Mouse (Mus musculus) midbrain, postnatal 0 days (tissue): ENCODE data around the gene Adipoq. TPM values are rescaled to one million over a fixed set of nuclear protein-coding genes. Genes with fewer than 3 reads are reported as not detected.

Experiments used
- ATAC-seq: fragments of 200-750 bp; cut with Nextera tagmentation; 2 replicates; pipeline ENCODE4 v1.8.0; 2017; ENCODE audit warnings: moderate number of reproducible peaks, mild to moderate bottlenecking, moderate TSS enrichment, moderate library complexity; ENCODE audit not compliant: low FRiP score
- DNase-seq: peaks from one replicate; pipeline ENCODE4 v3.0.0-alpha.2; 2015; ENCODE audit warnings: low spot score
- H3K27ac ChIP-seq: fragments of 300-500 bp; sonication (generic); 2 replicates; pipeline ENCODE4 v1.5.1; 2014; ENCODE audit warnings: low read depth, mild to moderate bottlenecking, low read length, mixed read lengths
- H3K27me3 ChIP-seq: fragments of 300-500 bp; sonication (generic); 2 replicates; pipeline ENCODE4 v1.6.1; 2014; ENCODE audit warnings: low read length, control low read depth, mixed read lengths; ENCODE audit not compliant: insufficient read depth
- H3K36me3 ChIP-seq: fragments of 300-500 bp; sonication (generic); 2 replicates; pipeline ENCODE4 v1.6.1; 2014; ENCODE audit warnings: low read length, control low read depth, mixed read lengths; ENCODE audit not compliant: insufficient read depth
- H3K4me1 ChIP-seq: fragments of 300-500 bp; sonication (generic); 2 replicates; pipeline ENCODE4 v1.6.1; 2014; ENCODE audit warnings: mild to moderate bottlenecking, control low read depth, antibody characterized with exemption, low read length, mixed read lengths; ENCODE audit not compliant: insufficient read depth
- H3K4me2 ChIP-seq: fragments of 300-500 bp; sonication (generic); 2 replicates; pipeline ENCODE4 v1.6.1; 2014; ENCODE audit warnings: low read depth, mild to moderate bottlenecking, low read length, mixed read lengths; ENCODE audit not compliant: poor library complexity, severe bottlenecking
- H3K4me3 ChIP-seq: fragments of 300-500 bp; sonication (generic); 2 replicates; pipeline ENCODE4 v1.5.1; 2014; ENCODE audit warnings: low read depth, mild to moderate bottlenecking, low read length, moderate library complexity
- H3K9ac ChIP-seq: fragments of 300-500 bp; sonication (generic); replicated peaks from 2 replicates; pipeline ENCODE4 v1.6.1; 2014; ENCODE audit warnings: mild to moderate bottlenecking, low read length, moderate library complexity, mixed read lengths; ENCODE audit not compliant: poor library complexity, severe bottlenecking
- H3K9me3 ChIP-seq: fragments of 300-500 bp; sonication (generic); 2 replicates; pipeline ENCODE4 v1.6.1; 2016; ENCODE audit warnings: low read length, control low read depth
- CTCF ChIP-seq: IDR thresholded peaks from 2 replicates; pipeline ENCODE4 v1.5.1; 2016; ENCODE audit warnings: antibody characterized with exemption, mild to moderate bottlenecking
- WGBS: fragments of 180-500 bp; shearing (Covaris S2); extraction: QIAGEN DNeasy Blood & Tissue Kit; methylation state at CpG from one replicate; pipeline ENCODE4 v1.1.7; 2014; 5-methylcytosine and 5-hydroxymethylcytosine counted together
- polyA plus RNA-seq: library from polyadenylated mRNA; unstranded; fragments of >200 nt; fragmentation: Nextera tagmentation; extraction: Ambion mirVana; gene quantifications from 2 replicates; pipeline ENCODE4 v1.2.1, GENCODE M21; 2015
- total RNA-seq: library from RNA; depleted of rRNA; stranded (reverse); fragments of >200 nt; gene quantifications from 2 replicates; pipeline ENCODE4 v1.2.3, GENCODE M21; 2014

The Adipoq gene
- total and polyA plus RNA-seq, 2 experiments from 2014 or later, result not detected

DNA sequence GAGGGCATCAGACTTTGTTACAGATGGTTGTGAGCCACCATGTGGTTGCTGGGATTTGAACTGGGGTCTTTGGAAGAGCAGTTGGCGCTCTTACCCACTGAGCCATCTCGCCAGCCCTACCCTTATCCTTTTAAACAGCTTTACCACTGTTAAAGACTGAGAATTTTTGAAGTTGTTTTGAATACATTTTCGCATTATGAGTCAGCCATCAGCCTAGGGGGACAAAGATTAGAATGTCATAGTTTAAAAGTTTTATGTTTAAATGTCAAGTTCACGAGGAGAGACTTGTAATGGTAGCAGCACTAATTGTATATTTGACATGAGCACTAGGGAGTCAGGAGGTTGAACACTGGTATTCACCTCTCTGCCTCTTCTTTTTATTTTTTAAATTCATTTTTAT is 23.2 kb upstream of the Adipoq start:
- DNase-seq, result no peak
- H3K27me3 ChIP-seq, result no peaks in the 10 kb centered on the region
- ATAC-seq, result no peak
- no peaks in the 10 kb centered on the region for H3K36me3 ChIP-seq
- peak; percentile 16; the same call in 1 of the 2 replicates for TF ChIP-seq CTCF
- H3K4me1 ChIP-seq, result 0 out of 2 replicates have a peak, but pooled peaks cover 4% of the 10 kb centered on the region
- H3K9me3 ChIP-seq, result no peaks in the 10 kb centered on the region
- WGBS, result 96% methylated on average over 4 of the region's 4 CpGs
- no peak overlapping the region for H3K9ac ChIP-seq
- H3K27ac ChIP-seq, result no peak overlapping the region
- H3K4me2 ChIP-seq, result no peak overlapping the region
- no peak overlapping the region for H3K4me3 ChIP-seq

DNA sequence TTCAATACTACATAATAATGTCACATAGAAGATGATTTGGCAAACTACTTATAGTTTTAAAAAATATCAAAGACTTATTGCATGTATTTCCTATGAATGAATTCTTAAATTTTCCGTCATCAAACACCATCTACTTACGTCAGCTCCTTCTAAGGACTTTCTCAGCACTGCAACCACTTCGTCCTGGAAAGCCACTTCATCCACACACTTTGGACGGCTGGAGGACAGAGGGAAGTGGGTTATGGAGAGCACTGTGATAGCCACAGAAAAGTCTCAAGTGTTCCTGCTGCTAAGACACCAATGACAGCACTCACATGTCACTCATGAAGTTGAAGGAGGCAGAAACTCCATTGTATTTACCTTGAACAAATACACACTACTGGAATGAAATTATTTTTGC is 21.9 kb upstream of the Adipoq start:
- H3K27ac ChIP-seq, result no peak overlapping the region
- DNase-seq (no peak), ATAC-seq (no peak)
- no peaks in the 10 kb centered on the region for H3K36me3 ChIP-seq
- no peak for TF ChIP-seq CTCF
- H3K9ac ChIP-seq, result no peak overlapping the region
- H3K4me2 ChIP-seq, result no peak overlapping the region
- WGBS, result 91% methylated on average over 4 of the region's 4 CpGs
- H3K9me3 ChIP-seq, result no peaks in the 10 kb centered on the region
- H3K4me1 ChIP-seq, result peaks cover 8% of the 10 kb centered on the region; the same call in 1 of the 2 replicates
- no peaks in the 10 kb centered on the region for H3K27me3 ChIP-seq
- H3K4me3 ChIP-seq, result no peak overlapping the region

- ATAC-seq (no peak), DNase-seq (no peak)
- Histone ChIP-seq H3K27ac (peak overlapping the region; percentile 99), H3K4me3 (peak overlapping the region; percentile 69), H3K4me1 (peaks cover 8% of the 10 kb centered on the region; the same call in 1 of the 2 replicates), H3K27me3 (no peaks in the 10 kb centered on the region), H3K36me3 (no peaks in the 10 kb centered on the region), H3K4me2 (peak overlapping the region; percentile 89), H3K9me3 (no peaks in the 10 kb centered on the region), H3K9ac (peak overlapping the region; percentile 90)
- 1% methylated on average over 4 of the region's 4 CpGs for WGBS
- TF ChIP-seq CTCF, result no peak
Measured at GRCm38 (mm10) chr16:23127311-23127672, 19.0 kb upstream of the Adipoq start.

- peak; percentile 96 for ATAC-seq
- H3K27me3 ChIP-seq, result no peaks in the 10 kb centered on the region
- peak within 1 kb of the TSS; percentile 90 for H3K9ac ChIP-seq
- no peaks in the 10 kb centered on the region for H3K9me3 ChIP-seq
- TF ChIP-seq CTCF, result peak; percentile 70
- H3K4me1 ChIP-seq, result peaks cover 8% of the 10 kb centered on the region; the same call in 1 of the 2 replicates
- H3K36me3 ChIP-seq, result no peaks in the 10 kb centered on the region
- H3K4me3 ChIP-seq, result peak within 1 kb of the TSS; percentile 69
- H3K4me2 ChIP-seq, result peak within 1 kb of the TSS; percentile 89
- under 1% methylated on average over 51 of the region's 51 CpGs for WGBS
- H3K27ac ChIP-seq, result peak within 1 kb of the TSS; percentile 99
- DNase-seq, result peak; percentile 94
Measured at GRCm38 (mm10) chr16:23127673-23128375, 18.5 kb upstream of the Adipoq start, which contains the start of gene Rfc4. Gene Rfc4 (minus strand): TSS chr16:23127737.

DNA sequence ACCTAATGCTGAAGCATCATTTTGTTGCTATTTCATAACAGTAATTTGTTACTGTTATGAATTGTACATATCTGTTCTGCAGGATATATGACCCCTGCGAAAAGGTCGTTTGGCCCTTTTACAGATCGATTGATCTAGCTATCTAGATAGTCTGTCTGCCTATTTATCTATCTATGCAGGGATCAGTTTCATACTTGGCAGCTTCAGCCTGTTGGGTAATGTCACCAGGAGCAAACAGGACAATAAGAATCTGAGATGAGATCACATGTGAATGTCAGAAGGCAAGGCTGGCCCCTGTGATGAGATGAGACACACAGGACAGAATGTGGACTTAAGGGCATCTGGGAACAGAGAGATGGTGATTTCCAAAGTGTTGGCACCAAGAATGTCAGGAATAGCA is 16.0 kb upstream of the Adipoq start:
- ATAC-seq (no peak), DNase-seq (no peak)
- H3K4me1 ChIP-seq, result peaks cover 8% of the 10 kb centered on the region; the same call in 1 of the 2 replicates
- H3K4me2 ChIP-seq, result no peak overlapping the region
- H3K4me3 ChIP-seq, result no peak overlapping the region
- H3K9me3 ChIP-seq, result no peaks in the 10 kb centered on the region
- H3K27ac ChIP-seq, result no peak overlapping the region
- TF ChIP-seq CTCF, result no peak
- no peaks in the 10 kb centered on the region for H3K36me3 ChIP-seq
- 91% methylated on average over 3 of the region's 3 CpGs for WGBS
- H3K9ac ChIP-seq, result no peak overlapping the region; the same call in 1 of the 2 replicates
- H3K27me3 ChIP-seq, result no peaks in the 10 kb centered on the region

DNA sequence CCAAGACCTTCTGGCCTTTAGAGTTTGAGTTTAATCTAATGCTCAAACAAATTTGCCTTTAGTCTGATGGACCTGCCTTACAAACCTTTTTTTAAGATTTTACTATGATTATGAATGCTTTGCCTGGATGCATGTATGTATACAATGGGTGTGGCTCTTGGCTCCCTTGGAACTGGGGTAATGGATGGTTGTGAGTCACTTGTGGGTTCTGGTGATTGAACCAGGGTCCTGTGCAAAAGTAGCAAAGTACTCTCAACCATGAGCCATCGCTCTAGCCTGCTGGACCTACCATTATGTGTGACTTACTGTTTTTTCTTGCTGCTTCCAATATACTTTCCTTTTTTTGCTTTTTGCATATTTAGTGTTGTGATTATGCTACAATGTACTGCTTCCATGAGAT is 14.0 kb upstream of the Adipoq start:
- Histone ChIP-seq H3K9me3 (no peaks in the 10 kb centered on the region), H3K27me3 (no peaks in the 10 kb centered on the region), H3K36me3 (no peaks in the 10 kb centered on the region), H3K4me3 (no peak overlapping the region), H3K4me2 (no peak overlapping the region), H3K9ac (no peak overlapping the region), H3K27ac (no peak overlapping the region), H3K4me1 (peaks cover 4% of the 10 kb centered on the region; the same call in 1 of the 2 replicates)
- 93% methylated on average over 1 of the region's 1 CpGs for WGBS
- TF ChIP-seq CTCF, result no peak
- ATAC-seq, result no peak
- DNase-seq, result no peak
